Mouse (Mus musculus) heart, adult 2 months (tissue): ENCODE measurements around the gene Rps12-ps3.

Experiments
- CTCF ChIP-seq: fragments of 200-600 bp; IDR thresholded peaks from 2 replicates; pipeline ENCODE4 v1.8.1; 2022; ENCODE audit warnings: antibody characterized with exemption, mild to moderate bottlenecking, moderate library complexity
- EP300 ChIP-seq: fragments of 200-500 bp; IDR thresholded peaks from 2 replicates; pipeline ENCODE4 v1.6.1; 2011; ENCODE audit warnings: low read depth, low read length, control low read depth; ENCODE audit not compliant: insufficient read depth

GRCm38 (mm10) chr19:59280841-59281240 lies 41.2 kb upstream of the Rps12-ps3 start:
- no peak for TF ChIP-seq EP300
- no peak for TF ChIP-seq CTCF
